In the genomic region with DNA sequence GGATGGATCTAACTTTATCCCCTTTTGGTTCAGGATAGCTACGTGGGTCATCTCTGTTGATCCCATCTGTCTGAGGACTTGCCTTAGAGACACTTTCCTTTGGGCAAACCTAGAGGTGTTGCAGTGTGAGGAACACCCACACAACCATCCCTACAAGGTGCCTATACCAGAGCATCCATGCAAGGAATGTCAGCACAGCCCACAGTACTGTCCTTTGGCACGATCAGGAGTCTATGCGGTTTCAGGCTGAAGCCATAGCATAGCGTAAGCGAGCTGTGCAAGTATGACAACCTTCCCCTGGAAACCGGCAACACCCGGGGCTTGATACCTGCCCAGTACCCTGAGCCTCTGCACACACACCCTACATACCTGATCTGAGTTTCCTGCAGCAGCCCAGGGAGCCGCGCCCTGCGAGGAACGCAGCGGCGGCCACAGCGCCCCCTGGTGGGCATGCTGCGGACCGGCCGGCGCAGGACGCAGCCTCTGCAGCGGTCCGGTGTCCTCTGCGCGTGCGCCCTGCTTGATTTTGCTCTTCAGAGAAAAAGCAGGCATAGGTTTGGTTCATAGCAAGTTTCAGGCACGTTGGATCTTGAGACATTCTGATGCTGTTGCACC, we compare ENCODE assay signal across 8 mouse cellular contexts.
DNase-seq lines count a peak whose midpoint lies in the region; ATAC-seq lines count a peak whose summit lies in the region.

No protein-coding gene starts in this region.

- ATAC-seq in intestine, embryonic 14.5 days (replicated peaks; ENCODE audit: low FRiP score, low TSS enrichment, low read depth) = peak; percentile 88
- peak; percentile 96 for ATAC-seq in megakaryocyte progenitor cell, adult 5-6 weeks (replicated peaks; ENCODE audit: poor library complexity)

- H3K27ac ChIP-seq in intestine, embryonic 14.5 days (ENCODE audit: low read depth) = no peak overlapping the region

- H3K9ac ChIP-seq in intestine, embryonic 14.5 days (ENCODE audit: low read length) = no peak overlapping the region

- H3K36me3 ChIP-seq in intestine, embryonic 14.5 days (ENCODE audit: control insufficient read depth, insufficient read depth, low read length) = no peaks in the 10 kb centered on the region

- no peaks in the 10 kb centered on the region for H3K9me3 ChIP-seq in intestine, embryonic 14.5 days (ENCODE audit: control insufficient read depth, low read length)

- no peak overlapping the region for H3K4me3 ChIP-seq in intestine, embryonic 14.5 days (ENCODE audit: low read depth, low read length)

- peak overlapping the region; percentile 47 for H3K4me2 ChIP-seq in intestine, embryonic 14.5 days (ENCODE audit: low read length)

- intact Hi-C loops in gastrocnemius, postnatal 36 days (cut with DNase I) = no loop called here
- intact Hi-C loops in left cerebral cortex, postnatal 10 days (cut with DNase I) = loop anchor here (10.0 kb wide), 1 partner anchor 239 kb away; no protein-coding TSS in a partner anchor

- H3K4me1 ChIP-seq in intestine, embryonic 14.5 days (replicated peaks; ENCODE audit: control insufficient read depth, insufficient read depth, low read length) = no peaks in the 10 kb centered on the region; the same call in 1 of the 2 replicates

- no peaks in the 10 kb centered on the region for H3K27me3 ChIP-seq in intestine, embryonic 14.5 days (replicated peaks; ENCODE audit: control insufficient read depth, insufficient read depth, low read length)

- 10% methylated on average over 25 of the region's 25 CpGs for WGBS in intestine, embryonic 14.5 days

- DNase-seq in adrenal gland, postnatal 10 days = peak; percentile 93
- peak; percentile 66 for DNase-seq in embryo, embryonic 11.5 days (ENCODE audit: low read depth, low spot score)
- DNase-seq in gastrocnemius, postnatal 36 days = peak; percentile 68
- peak; percentile 88 for DNase-seq in intestine, embryonic 14.5 days (ENCODE audit: low spot score)
- peak; percentile 71 to 88 for DNase-seq in left cerebral cortex, postnatal 10 days (ENCODE audit: extremely low spot score in 1 of 2, low spot score in 2 of 2)
- peak; percentile 88 for DNase-seq in right cerebral cortex, postnatal 25 days
- peak; percentile 91 for DNase-seq in urinary bladder, postnatal 25 days (ENCODE audit: low spot score)
